Mouse (Mus musculus): ENCODE measurements at regions not wholly inside any gene's neighbourhood (a gene's known extent, or its start where the extent isn't known, plus 50 kb on each side); places are given as distances from the start of the nearest gene placed in this dataset.

- TF ChIP-seq POLR2A (IDR thresholded peaks at IDR 0.05; ENCODE audit: borderline replicate concordance, extremely low read depth, insufficient read depth, insufficient read length, poor library complexity, severe bottlenecking) (no peak), CTCF (IDR thresholded peaks at IDR 0.05; ENCODE audit: borderline replicate concordance, extremely low read depth, insufficient read depth, insufficient read length) (no peak)
Observed at GRCm38 (mm10) chr13:99695874-99696558, 179.7 kb upstream of the Map1b start.

All from brain, embryonic 14.5 days (tissue).